Mouse (Mus musculus) ES-E14 (cell line): ENCODE results near the gene Hdgf. TPM values are rescaled to one million over a fixed set of nuclear protein-coding genes. Genes with fewer than 3 reads are reported as not detected.

Source experiments
- DNase-seq: peaks from one replicate; pipeline ENCODE4 v3.0.0-alpha.2; 2013; ENCODE audit warnings: low read depth, low spot score
- H3K27ac ChIP-seq: 2 replicates; pipeline ENCODE4 v1.5.1; 2012; ENCODE audit warnings: low read depth, mild to moderate bottlenecking, low read length, moderate library complexity, mixed read lengths; ENCODE audit not compliant: poor library complexity, insufficient read depth, severe bottlenecking
- H3K36me3 ChIP-seq: 2 replicates; pipeline ENCODE4 v1.6.1; 2012; ENCODE audit warnings: mild to moderate bottlenecking, low read length, moderate library complexity, mixed read lengths; ENCODE audit not compliant: control insufficient read depth, poor library complexity, insufficient read depth, severe bottlenecking
- H3K4me1 ChIP-seq, 2 experiments: fragments of 150-350 bp in 1 of 2; sonication (generic) in 1 of 2; 2 replicates each; pipeline ENCODE4 v1.6.1; 2012; ENCODE audit warnings: low read length in 2 of 2, mild to moderate bottlenecking in 1 of 2, mixed read lengths in 1 of 2; ENCODE audit not compliant: control insufficient read depth in 2 of 2, insufficient read depth in 2 of 2, poor library complexity in 1 of 2
- H3K4me3 ChIP-seq, 2 experiments: fragments of 150-350 bp in 1 of 2; sonication (generic) in 1 of 2; 2 replicates each; pipeline ENCODE4 v1.5.1; 2012; ENCODE audit warnings: low read length in 2 of 2, low read depth in 1 of 2, mild to moderate bottlenecking in 1 of 2, mixed read lengths in 1 of 2; ENCODE audit not compliant: insufficient read depth in 1 of 2, poor library complexity in 1 of 2, severe bottlenecking in 1 of 2
- H3K9ac ChIP-seq: 2 replicates; pipeline ENCODE4 v1.6.1; 2012; ENCODE audit warnings: low read depth, mild to moderate bottlenecking, low read length, mixed read lengths; ENCODE audit not compliant: poor library complexity, insufficient read depth, severe bottlenecking
- H3K9me3 ChIP-seq: fragments of 150-350 bp; sonication (generic); 2 replicates; pipeline ENCODE4 v1.6.1; 2012; ENCODE audit warnings: low read depth, mild to moderate bottlenecking, low read length; ENCODE audit not compliant: control insufficient read depth, insufficient read depth
- CHD2 ChIP-seq: IDR thresholded peaks from 2 replicates; pipeline ENCODE4 v1.6.1; 2014; ENCODE audit warnings: mild to moderate bottlenecking, low read depth, low read length, inconsistent platforms
- HCFC1 ChIP-seq: IDR thresholded peaks from 2 replicates; pipeline ENCODE4 v1.6.1; 2012; ENCODE audit warnings: low read length, inconsistent platforms, borderline replicate concordance; ENCODE audit not compliant: insufficient read depth
- MAFK ChIP-seq: IDR thresholded peaks from 2 replicates; pipeline ENCODE4 v1.6.1; 2014; ENCODE audit warnings: mild to moderate bottlenecking, low read depth, low read length, inconsistent platforms; ENCODE audit not compliant: insufficient read depth
- ZC3H11A ChIP-seq: IDR thresholded peaks from 2 replicates; pipeline ENCODE4 v1.6.1; 2012; ENCODE audit warnings: low read depth, mild to moderate bottlenecking, inconsistent platforms, low read length, borderline replicate concordance
- ZNF384 ChIP-seq: IDR thresholded peaks from 2 replicates; pipeline ENCODE4 v1.6.1; 2012; ENCODE audit warnings: low read depth, low read length, inconsistent platforms
- in situ Hi-C, 2 experiments: fragments of 600-800 bp; cut with MboI; formaldehyde crosslinking; loops; one replicate each; pipeline ENCODE4 v1.15.1; 2025; ENCODE audit warnings: low sequenced_read_pairs in 2 of 2, inconsistent platforms in 1 of 2; ENCODE audit not compliant: unreplicated experiment in 2 of 2
- total RNA-seq: library from RNA; depleted of rRNA; stranded (reverse); fragments of 300-350 nt; gene quantifications from 2 replicates; pipeline ENCODE4 v1.2.3, GENCODE M21; 2012

The Hdgf gene
- total RNA-seq, 1 experiment = 296 TPM

DNA sequence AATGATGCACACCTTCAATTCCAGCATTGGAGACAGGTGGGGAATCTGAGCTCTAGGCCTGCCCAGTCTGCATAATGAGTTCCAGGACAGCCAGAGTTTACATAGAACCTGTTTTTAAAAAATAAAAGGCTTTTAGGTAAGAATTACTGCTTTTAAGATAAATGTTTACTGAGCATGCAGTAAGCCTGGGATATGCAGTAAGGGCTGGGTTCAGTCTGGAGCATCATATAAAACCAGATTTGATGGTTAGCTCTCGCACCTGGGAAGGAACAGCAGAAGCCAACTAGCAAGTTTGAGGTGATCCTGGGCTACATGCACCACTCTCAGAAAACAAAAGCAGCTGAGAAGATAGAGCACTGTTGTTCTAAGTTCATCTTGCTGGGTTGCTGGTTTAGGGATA is 12.4 kb downstream of the Hdgf start:
- Histone ChIP-seq H3K36me3 (peaks cover 43% of the 10 kb centered on the region), H3K4me1 (peaks cover under 1 to 4% of the 10 kb centered on the region in 2 experiments; a peak in 3 of 4 replicates), H3K27ac (no peak overlapping the region), H3K4me3 (no peak overlapping the region), H3K9ac (no peak overlapping the region), H3K9me3 (no peaks in the 10 kb centered on the region)
- in situ Hi-C loops = no loop called here
- TF ChIP-seq MAFK (no peak), HCFC1 (no peak), CHD2 (no peak), ZNF384 (no peak), ZC3H11A (no peak)
- no peak for DNase-seq

DNA sequence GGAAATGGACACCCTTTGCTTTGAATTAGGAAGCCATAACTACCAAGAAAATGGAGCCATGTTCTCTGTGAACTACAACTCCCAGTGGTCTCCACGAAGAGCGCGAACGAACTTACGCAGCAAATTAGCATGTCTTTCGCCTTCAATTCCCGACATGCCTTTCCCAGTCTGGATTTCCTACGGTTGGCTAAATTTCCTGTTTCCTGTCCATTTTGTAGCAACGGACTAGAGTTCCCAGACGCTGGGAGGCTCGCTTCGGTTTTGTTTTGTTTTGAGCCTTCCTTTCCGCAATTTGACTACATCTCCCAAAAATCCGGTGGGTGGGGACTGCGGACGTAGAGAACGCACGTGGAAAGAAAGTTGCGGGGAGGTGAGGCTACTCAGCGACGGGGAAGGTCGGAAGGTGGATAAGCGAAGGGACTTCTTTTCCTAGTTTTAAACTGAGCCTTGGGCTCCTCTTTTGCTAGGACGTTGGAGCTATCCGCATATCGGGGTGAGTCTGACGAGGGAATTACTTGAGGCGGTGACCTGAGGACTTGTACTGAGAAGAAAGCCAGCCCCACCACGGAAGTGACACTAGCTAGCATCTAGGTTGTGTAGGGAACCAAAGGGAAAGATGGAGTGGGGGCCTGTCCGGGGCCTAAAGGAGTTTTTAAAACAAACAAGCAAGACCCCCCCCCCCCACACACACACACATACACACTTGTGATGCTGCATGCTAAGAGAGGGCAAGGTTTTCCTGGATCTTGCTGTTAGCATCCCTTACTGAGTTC is 13.4 kb downstream of the Hdgf start, which contains the start of gene Mrpl24:
TSS of gene Mrpl24 (plus strand) at position 171 of the 773 bp plus-strand sequence.
- in situ Hi-C loops = no loop called here
- Histone ChIP-seq H3K9me3 (no peaks in the 10 kb centered on the region), H3K4me1 (peaks cover 0 to 4% of the 10 kb centered on the region in 2 experiments; a peak in 2 of 4 replicates), H3K36me3 (peaks cover 38% of the 10 kb centered on the region), H3K4me3 (peak within 1 kb of the TSS; percentile 73 to 95), H3K27ac (peak within 1 kb of the TSS; percentile 85), H3K9ac (peak within 1 kb of the TSS; percentile 86)
- TF ChIP-seq ZC3H11A (no peak), ZNF384 (no peak), CHD2 (peak; percentile 72), HCFC1 (peak; percentile 97), MAFK (peak; percentile 81)
- peak; percentile 78 for DNase-seq

DNA sequence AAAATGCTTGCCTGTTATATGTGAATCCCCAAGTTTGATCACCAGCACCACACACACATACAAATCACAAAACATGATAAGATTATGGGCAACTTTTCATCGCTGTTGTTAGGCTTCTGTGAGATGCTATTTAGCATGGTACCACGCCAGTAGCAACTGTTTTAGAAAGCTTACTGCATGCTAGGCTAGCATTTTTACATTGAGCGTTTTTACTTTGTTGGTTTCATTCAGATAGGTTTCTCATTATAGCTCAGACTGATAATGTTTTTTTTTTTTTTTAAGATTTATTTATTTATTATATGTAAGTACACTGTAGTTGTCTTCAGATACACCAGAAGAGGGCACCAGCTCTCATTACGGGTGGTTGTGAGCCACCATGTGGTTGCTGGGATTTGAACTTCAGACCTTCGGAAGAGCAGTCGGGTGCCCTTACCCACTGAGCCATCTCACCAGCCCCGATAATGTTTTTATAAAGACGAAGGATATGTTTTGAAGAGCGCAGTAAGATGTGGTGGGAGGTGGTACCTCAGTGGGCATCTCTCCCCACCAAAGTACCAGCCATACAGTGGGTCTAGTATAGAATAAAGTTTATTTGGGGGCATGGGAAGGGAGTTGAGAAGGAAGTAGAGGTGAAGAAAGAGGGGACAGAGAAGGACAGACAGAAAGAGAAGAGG is 14.3 kb downstream of the Hdgf start:
- in situ Hi-C loops = no loop called here

DNA sequence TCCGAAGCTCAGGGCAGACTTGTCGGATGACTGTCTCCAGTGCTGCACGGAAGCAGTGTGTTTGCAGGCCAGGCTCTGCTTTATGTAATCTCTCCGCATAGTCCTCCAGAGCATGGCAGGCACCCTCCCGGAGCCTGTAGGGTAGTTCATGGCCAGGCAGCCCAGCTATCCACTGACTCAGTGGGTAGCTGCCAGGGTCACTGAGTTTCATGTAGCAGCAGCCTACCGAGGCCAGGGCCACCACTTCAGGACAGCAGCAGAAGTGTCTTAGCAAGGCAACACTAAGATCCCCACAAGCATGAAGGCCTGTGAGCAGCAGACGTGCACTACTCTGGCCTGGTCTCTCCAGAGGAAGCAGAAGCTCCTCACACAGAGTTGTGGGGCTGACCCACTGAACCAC is 18.9 kb downstream of the Hdgf start:
- no peak for DNase-seq
- Histone ChIP-seq H3K9ac (no peak overlapping the region), H3K4me3 (no peak overlapping the region), H3K9me3 (no peaks in the 10 kb centered on the region), H3K36me3 (peaks cover 38% of the 10 kb centered on the region), H3K27ac (no peak overlapping the region), H3K4me1 (peaks cover 2 to 4% of the 10 kb centered on the region in 2 experiments; a peak in 1 of 4 replicates)
- in situ Hi-C loops = no loop called here
- TF ChIP-seq ZC3H11A (no peak), HCFC1 (no peak), ZNF384 (no peak), MAFK (no peak), CHD2 (no peak)

More for the DNA sequence above, 14.3 kb downstream of the Hdgf start:
- peaks cover 4% of the 10 kb centered on the region in 2 experiments; a peak in 2 of 4 replicates for H3K4me1 ChIP-seq
- peak overlapping the region; percentile 73 to 95 for H3K4me3 ChIP-seq
- peaks cover 40% of the 10 kb centered on the region for H3K36me3 ChIP-seq
- no peak for DNase-seq
- no peaks in the 10 kb centered on the region for H3K9me3 ChIP-seq
- peak overlapping the region; percentile 86; the same call in 1 of the 2 replicates for H3K9ac ChIP-seq
- H3K27ac ChIP-seq = no peak overlapping the region; the same call in 1 of the 2 replicates
- TF ChIP-seq ZNF384 = peak; percentile 58; the same call in 1 of the 2 replicates
- no peak for TF ChIP-seq ZC3H11A
- no peak for TF ChIP-seq CHD2
- TF ChIP-seq MAFK = no peak
- no peak for TF ChIP-seq HCFC1
